Mouse (Mus musculus) right cerebral cortex, postnatal 10 days (tissue): ENCODE data around the gene Krt20.

Source experiments
- DNase-seq, 2 experiments: peaks; one replicate each; pipeline ENCODE4 v3.0.0; 2021; ENCODE audit warnings: low spot score in 2 of 2

The Krt20 gene

DNA sequence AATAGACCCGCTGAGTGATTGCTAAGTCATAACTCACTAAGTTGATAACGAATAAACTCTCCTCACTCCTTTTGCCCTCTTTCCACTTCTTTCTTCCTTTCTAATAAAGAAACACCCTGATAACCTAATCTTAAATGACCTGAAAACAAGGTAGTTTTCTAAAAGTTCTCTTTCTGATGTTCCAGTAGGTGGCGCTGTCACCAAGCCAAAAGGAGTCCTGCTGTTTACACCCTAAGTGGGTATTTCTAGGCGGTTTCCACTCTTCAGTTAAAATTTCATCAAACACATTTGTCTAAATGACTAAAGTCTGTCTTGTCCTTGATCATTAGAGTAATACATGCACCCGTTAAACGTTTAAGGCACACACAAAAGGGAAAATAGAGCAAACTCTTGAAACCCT, 24.7 kb downstream of the Krt20 start:
- peak; percentile 53 to 76 for DNase-seq

DNA sequence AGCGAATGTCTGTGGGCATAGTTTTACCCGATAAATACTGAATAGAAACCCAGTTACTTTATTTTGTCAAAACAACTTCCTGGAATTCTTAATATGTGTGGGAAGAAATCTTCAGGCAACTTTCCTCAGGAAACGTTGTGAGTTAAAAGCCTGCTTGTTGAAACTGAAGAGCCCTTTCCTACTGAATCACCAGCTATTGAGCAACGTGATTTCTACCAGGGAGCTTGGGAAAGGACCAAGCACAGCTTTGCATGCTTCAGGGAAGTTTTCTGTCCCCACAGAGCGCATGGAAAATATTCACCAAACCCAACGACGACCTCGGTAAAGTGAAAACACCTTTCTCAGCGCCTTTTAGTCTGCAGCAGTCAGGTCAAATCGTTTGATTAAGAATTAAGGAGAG, 31.8 kb downstream of the Krt20 start:
- no peak for DNase-seq

DNA sequence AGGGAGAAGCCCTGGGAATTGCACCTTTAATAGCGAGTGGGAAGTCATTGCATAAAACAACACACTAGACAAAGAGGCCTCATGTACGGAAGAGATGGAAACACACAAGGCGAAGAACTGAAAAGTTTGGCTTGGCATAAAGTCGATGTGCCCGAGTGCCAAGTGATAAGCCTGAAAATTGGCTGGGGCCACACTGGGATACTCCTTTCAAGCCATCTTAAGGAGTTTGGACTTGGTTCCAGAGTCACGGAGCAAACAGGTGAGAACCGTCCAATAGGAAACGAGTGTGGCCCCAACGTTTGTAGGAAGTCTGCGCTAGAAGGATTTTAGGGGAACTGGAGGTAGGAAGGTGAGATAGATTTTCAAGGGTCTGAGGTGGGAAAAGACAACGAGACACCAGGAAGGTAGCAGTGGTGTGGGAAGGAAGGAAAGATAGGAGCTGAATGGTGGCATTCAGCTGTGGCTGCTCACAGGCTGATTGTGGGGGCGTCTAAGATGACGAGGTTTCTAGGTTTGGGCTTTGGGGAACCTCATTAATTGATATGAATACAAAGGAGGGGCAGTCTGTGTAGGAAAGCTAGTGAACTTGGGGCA, 37.9 kb downstream of the Krt20 start:
- no peak for DNase-seq

DNA sequence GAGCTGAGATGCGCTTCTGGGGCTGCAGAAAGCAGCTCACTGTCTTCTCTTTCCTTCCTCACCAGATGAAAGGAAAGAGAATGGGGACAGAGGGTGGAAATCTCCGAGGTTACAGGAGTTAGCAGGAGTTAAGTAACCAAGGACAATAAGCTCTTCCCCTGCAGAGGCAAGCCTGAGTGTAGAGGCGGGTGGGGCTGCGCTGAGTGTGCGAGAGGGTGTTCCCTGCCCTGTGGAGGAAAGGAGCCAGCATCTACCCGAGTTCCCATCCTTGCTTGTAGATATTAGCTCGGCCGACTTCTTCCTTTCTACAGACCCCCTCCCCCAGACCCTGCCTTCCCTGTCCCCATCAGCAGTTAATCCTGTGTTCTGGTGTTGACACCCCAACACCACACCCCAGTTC, 39.1 kb downstream of the Krt20 start:
- no peak for DNase-seq

DNA sequence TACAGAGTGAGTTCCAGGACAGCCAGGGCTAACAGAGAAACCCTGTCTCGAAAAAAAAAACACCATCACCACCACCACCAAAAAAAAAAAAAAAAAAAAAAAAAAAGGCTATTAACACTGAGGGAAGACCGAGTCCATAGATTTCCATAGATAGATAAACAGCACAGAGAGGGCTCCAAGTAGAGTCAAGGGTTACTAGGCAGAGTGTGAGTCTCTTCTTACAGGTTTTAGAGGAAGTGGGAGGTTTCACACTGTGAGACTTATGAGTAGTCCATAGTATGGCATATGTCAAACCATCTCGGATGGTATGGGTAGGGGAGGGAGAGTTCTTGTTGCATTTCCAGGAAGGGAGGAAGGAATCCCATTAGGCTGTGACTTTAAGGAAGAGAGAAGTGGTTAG, 39.9 kb downstream of the Krt20 start:
- no peak for DNase-seq

DNA sequence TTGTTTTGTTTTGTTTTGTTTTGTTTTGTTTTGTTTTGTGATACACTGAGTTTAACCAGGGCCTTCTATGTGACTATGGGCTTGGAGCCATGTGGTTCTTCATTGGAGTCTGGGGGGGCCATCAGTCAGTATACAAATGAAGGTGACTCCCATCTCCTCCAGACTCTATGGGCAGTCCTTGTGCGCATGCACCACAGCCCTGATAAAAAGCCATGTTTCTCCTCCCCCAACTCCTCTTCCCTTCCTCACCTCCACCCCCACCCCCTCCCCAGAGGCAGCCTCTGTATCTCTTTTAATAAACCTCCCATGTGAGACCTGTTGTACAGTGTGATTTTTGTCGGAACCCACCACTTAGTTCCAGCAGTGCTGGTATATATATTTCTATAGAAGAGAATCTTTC, 41.3 kb downstream of the Krt20 start:
- no peak for DNase-seq

DNA sequence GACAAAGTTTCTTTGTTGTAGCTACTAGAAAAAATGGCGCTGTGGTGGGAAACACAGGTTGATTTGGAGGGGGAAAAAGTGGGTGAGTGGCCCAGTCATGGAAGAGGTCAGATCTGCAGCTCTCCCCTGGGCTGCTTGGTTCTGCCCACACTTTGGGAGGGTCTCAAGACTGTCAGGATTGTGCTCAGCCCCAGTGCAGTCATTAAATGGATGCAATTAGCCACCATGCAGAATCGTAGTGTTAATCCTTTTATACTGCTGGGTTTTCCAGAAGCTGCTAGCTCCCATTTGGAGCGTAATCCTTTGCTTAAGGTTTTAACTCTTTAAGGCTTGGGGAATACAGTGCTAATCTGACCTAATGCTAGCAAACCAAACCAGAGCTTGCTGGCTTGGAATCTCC, 41.9 kb downstream of the Krt20 start:
- DNase-seq: no peak

DNA sequence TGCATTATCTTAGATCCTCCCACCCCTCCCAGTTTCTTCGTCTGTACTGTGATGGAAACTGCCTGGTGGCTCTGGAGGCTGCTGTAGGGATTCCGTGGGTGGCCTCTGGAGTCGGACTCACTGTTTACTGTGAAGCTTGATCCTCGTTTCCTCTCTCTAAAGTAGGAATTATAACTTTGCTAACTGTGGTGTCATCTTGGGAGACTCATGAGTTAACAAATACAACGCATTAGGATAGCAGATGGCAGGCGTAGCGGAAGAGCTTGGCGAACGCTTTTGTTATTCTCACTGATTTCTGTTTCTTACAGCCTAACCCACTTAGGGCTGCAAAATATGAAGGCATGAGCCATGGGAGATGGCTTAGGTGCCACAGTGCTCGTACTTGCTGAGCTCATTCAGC, 45.5 kb downstream of the Krt20 start:
- no peak for DNase-seq

DNA sequence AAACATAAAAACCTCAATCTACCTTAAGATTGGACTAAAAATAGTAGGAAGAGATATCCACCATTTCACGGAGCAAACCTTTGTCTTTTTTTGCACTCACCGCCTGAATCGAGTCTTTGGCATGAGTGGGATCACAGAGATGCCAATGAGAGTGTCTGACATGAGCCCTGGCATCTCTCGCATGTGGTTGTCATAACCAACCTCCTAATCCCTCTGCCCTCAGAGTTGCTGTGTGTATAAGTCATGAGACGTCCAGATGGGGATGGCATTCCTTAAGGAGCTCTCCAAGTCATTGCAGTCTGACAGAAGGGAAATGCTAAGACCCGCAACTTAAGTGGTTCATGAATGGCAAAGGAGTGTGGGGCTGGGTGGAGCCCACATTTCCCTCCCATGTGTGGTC, 46.6 kb downstream of the Krt20 start:
- DNase-seq: no peak

DNA sequence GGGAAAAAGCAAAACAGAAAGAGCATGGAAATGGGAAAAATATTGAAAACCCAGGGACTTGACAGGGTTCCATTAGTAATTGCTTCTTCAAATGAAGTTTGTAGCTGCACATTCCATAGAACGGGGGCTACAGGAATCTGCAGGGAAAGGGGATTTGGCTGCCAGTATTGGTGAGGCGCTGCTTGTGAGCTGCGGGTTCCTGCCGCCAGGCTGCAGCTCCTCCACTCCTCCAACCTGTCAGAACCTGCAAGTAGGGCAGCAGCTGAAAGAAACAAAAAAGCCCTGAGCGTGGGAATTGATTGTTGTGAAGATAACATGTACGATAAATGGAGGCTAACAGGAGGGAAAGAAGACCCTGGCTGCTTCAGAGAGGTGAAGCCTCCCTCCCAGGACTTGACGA, 47.1 kb downstream of the Krt20 start:
- no peak for DNase-seq

DNA sequence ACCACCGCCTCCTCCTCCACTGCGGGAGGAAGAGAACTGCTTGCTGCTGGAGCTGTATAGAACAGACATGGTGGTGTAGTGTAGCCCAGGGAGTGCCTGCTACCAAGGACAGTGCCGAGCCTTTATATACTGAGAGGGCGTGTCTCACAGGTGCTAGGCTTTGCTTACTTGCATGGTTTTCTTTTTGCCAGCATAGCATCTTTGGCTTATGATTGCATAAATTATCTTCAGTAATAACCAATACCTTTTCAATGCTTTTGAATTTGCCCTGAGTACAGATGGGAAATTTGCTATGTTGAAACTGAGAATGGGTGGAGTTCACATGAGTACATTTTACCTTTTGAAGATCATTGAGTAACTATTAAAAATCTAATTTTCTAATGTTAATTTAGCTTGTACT, 48.7 kb downstream of the Krt20 start, which contains the start of gene Krt10:
TSS of gene Krt10 (minus strand) at position 101 of the 400 bp plus-strand sequence.
- DNase-seq: no peak

DNA sequence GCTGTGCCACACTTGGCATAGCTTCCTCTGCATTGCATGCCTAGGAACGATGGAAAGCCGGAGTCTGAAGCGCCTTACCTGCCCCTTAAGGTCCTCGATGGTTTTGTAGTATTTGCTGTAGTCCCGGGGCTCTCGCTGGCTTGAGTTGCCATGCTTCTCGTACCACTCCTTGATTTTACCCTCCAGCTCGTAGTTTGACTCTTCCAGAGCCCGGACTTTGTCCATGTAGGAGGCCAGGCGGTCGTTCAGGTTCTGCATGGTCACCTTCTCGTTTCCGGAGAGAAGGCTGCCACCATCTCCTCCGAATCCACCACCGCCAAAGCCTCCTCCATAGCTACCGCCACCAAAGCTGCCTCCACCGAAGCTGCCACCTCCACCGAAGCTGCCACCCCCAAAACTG, 49.3 kb downstream of the Krt20 start:
- DNase-seq: no peak

DNA sequence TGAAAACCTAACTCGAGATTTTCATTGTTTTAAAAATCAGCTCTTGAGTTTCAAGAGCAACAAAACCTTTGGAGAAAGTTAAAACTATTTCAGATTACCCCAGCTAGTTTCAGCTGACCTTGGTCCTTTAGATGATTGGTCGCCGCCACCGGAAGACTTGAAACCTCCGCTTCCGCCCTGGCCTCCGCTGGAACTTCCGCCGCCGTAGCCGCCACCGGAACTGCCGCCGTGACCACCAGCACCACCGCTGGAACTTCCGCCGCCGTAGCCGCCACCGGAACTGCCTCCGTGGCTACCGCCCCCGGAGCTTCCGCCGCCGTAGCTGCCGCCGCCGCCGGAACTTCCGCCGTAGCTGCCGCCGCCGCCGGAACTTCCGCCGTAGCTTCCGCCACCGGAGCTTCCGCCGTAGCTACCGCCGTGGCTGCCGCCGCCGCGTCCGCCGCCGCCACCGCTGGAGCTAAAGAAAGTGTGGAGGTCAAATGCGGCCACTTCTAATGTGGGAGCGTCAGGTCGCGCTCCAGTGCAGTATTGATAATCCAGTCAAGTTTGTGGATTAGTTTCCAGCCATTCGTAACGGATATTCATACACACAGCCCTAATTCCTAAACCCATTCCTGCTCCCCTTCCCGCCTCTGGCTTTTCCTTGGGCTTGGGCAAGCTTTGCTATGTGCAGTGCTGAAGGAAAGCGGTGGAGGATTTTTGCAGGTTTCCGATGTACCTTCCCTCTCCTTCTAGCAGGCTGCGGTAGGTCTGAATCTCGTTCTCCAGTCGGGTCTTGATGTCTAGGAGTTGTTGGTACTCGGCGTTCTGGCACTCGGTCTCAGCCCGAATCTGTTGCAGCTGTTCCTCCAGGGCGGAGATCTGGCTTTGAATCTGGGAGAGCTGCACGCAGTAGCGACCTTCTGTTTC, 51.9 kb downstream of the Krt20 start:
- peak; percentile 93 for DNase-seq

DNA sequence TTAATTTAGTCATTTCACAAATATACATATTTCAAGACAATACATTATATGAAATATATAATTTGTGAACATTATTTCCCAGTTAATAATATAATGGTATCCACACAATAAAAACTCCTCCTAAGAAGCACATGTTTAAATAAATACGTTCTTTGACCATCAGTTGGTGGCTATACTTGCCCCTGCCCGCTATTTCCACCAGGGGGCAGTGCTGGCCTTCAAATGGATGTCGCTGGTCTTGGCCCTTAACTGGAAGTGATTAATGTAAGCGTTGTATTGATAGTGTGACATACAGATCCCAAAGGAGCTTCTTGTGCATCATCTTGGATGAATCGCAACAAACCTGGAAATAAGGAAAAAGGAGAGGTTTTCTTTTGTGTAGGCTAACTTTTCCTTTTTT, 58.4 kb downstream of the Krt20 start:
- peak; percentile 69 to 86 for DNase-seq
